Comparison of ENCODE assay signal across 9 mouse cellular contexts in genomic region chr10:85968157-85968634, GRCm38 (mm10). TPM values are rescaled to one million over a fixed set of nuclear protein-coding genes. Genes with fewer than 3 reads are reported as not detected.
DNase-seq lines count a peak whose midpoint lies in the region; ATAC-seq lines count a peak whose summit lies in the region.
"Had no signal": no experiment of that assay in that cellular context is flagged by ENCODE, and none has a peak within 500 bp of the region (broad histone marks: within the 10 kb centered on the region; RNA-seq: fewer than 3 reads in every experiment).

No protein-coding gene starts in this region.

- H3K27ac ChIP-seq in forebrain, embryonic 16.5 days (ENCODE audit: low read length): no peak overlapping the region
- no peak overlapping the region for H3K27ac ChIP-seq in hindbrain, embryonic 14.5 days
- H3K27ac ChIP-seq: liver, embryonic 15.5 days had no signal

- H3K9ac ChIP-seq in forebrain, embryonic 16.5 days (replicated peaks; ENCODE audit: low read depth, low read length): no peak overlapping the region
- H3K9ac ChIP-seq in hindbrain, embryonic 14.5 days: no peak overlapping the region
- H3K9ac ChIP-seq: liver, embryonic 15.5 days had no signal

- H3K9me3 ChIP-seq in forebrain, embryonic 16.5 days (ENCODE audit: control insufficient read depth, low read length): no peaks in the 10 kb centered on the region
- H3K9me3 ChIP-seq in hindbrain, embryonic 14.5 days (ENCODE audit: control insufficient read depth, low read length): no peaks in the 10 kb centered on the region
- H3K9me3 ChIP-seq: liver, embryonic 15.5 days had no signal

- no peak overlapping the region for H3K4me3 ChIP-seq in forebrain, embryonic 16.5 days (replicated peaks; ENCODE audit: low read length)
- no peak overlapping the region for H3K4me3 ChIP-seq in hindbrain, embryonic 14.5 days (replicated peaks; ENCODE audit: low read length)
- H3K4me3 ChIP-seq: liver, embryonic 15.5 days had no signal

- WGBS in forebrain, embryonic 16.5 days: 13% methylated on average over 7 of the region's 7 CpGs
- 15% methylated on average over 7 of the region's 7 CpGs for WGBS in hindbrain, embryonic 14.5 days

- no peaks in the 10 kb centered on the region for H3K4me1 ChIP-seq in forebrain, embryonic 16.5 days (replicated peaks; ENCODE audit: control insufficient read depth, insufficient read depth, low read length)
- no peaks in the 10 kb centered on the region for H3K4me1 ChIP-seq in hindbrain, embryonic 14.5 days (replicated peaks; ENCODE audit: control insufficient read depth, insufficient read depth, low read length)
- H3K4me1 ChIP-seq: liver, embryonic 15.5 days had no signal

- no peaks in the 10 kb centered on the region for H3K36me3 ChIP-seq in forebrain, embryonic 16.5 days (ENCODE audit: control insufficient read depth, insufficient read depth)
- H3K36me3 ChIP-seq in hindbrain, embryonic 14.5 days (replicated peaks; ENCODE audit: control insufficient read depth, insufficient read depth): no peaks in the 10 kb centered on the region
- H3K36me3 ChIP-seq: liver, embryonic 15.5 days had no signal

- H3K4me2 ChIP-seq in forebrain, embryonic 16.5 days (ENCODE audit: low read length): no peak overlapping the region
- H3K4me2 ChIP-seq in hindbrain, embryonic 14.5 days (replicated peaks): no peak overlapping the region
- H3K4me2 ChIP-seq: liver, embryonic 15.5 days had no signal

- no peaks in the 10 kb centered on the region; the same call in 1 of the 2 replicates for H3K27me3 ChIP-seq in forebrain, embryonic 16.5 days (replicated peaks; ENCODE audit: control insufficient read depth, insufficient read depth, low read length)
- H3K27me3 ChIP-seq in hindbrain, embryonic 14.5 days (ENCODE audit: control insufficient read depth, insufficient read depth, low read length): no peaks in the 10 kb centered on the region

- ATAC-seq in forebrain, embryonic 16.5 days: peak; percentile 68
- ATAC-seq in hindbrain, embryonic 14.5 days (ENCODE audit: low FRiP score): peak; percentile 57; the same call in 1 of the 2 replicates

- peak; percentile 89 for DNase-seq in NIH3T3 (ENCODE audit: low read depth)
- peak; percentile 54 for DNase-seq in cerebellum, adult 11-12 months
- DNase-seq in hindbrain, embryonic 14.5 days (ENCODE audit: low spot score): peak; percentile 90
- peak; percentile 93 for DNase-seq in layer of hippocampus, postnatal 10 days (ENCODE audit: low spot score in 2 of 2)
- DNase-seq in lung, postnatal 25 days (ENCODE audit: low spot score): peak; percentile 67
- peak; percentile 59 for DNase-seq in retina, postnatal 7 days (ENCODE audit: low read depth, low spot score)
- DNase-seq in thymus, postnatal 4 days: peak; percentile 84

RNA-seq across cellular contexts. Expression of gene Rtcb, which starts 10.6 kb away (rescaled TPM):
- 201 and 202 TPM in 2 replicates for polyA plus RNA-seq in forebrain, embryonic 16.5 days (2015; fragmentation: Nextera tagmentation; extraction: Ambion mirVana)
- 154 and 160 TPM in 2 replicates for polyA plus RNA-seq in hindbrain, embryonic 14.5 days (2014; fragmentation: Nextera tagmentation; extraction: Ambion mirVana)
- 100 to 1,000 TPM; 109 to 117 TPM for total RNA-seq in layer of hippocampus, postnatal 10 days (2021)

RNA-seq across cellular contexts. Expression of gene Ascl4, which starts 40.7 kb away (rescaled TPM):
- polyA plus RNA-seq in forebrain, embryonic 16.5 days (2015; fragmentation: Nextera tagmentation; extraction: Ambion mirVana): 0.27 and 0.43 TPM in 2 replicates
- 0.17 and 0.39 TPM in 2 replicates for polyA plus RNA-seq in hindbrain, embryonic 14.5 days (2014; fragmentation: Nextera tagmentation; extraction: Ambion mirVana)
- total RNA-seq in layer of hippocampus, postnatal 10 days (2021): under 1 TPM; 0.54 to 0.82 TPM
- polyA plus RNA-seq: liver, embryonic 15.5 days had no signal

RNA-seq across cellular contexts. Expression of gene Bpifc, which starts 43.5 kb away (rescaled TPM):
- polyA plus RNA-seq in forebrain, embryonic 16.5 days (2015; fragmentation: Nextera tagmentation; extraction: Ambion mirVana): not detected in 2 replicates
- not detected in 2 replicates for polyA plus RNA-seq in hindbrain, embryonic 14.5 days (2014; fragmentation: Nextera tagmentation; extraction: Ambion mirVana)
- total RNA-seq in layer of hippocampus, postnatal 10 days (2021): not detected

RNA-seq across cellular contexts. Expression of gene Prdm4, which starts 51.3 kb away (rescaled TPM):
- 20.8 and 24.0 TPM in 2 replicates for polyA plus RNA-seq in forebrain, embryonic 16.5 days (2015; fragmentation: Nextera tagmentation; extraction: Ambion mirVana)
- polyA plus RNA-seq in hindbrain, embryonic 14.5 days (2014; fragmentation: Nextera tagmentation; extraction: Ambion mirVana): 31.0 and 39.1 TPM in 2 replicates
- 10 to 100 TPM; 30.4 to 34.3 TPM for total RNA-seq in layer of hippocampus, postnatal 10 days (2021)

RNA-seq across cellular contexts. Expression of gene Fbxo7, which starts 53.6 kb away (rescaled TPM):
- polyA plus RNA-seq in forebrain, embryonic 16.5 days (2015; fragmentation: Nextera tagmentation; extraction: Ambion mirVana): 14.9 and 16.2 TPM in 2 replicates
- 22.3 and 24.7 TPM in 2 replicates for polyA plus RNA-seq in hindbrain, embryonic 14.5 days (2014; fragmentation: Nextera tagmentation; extraction: Ambion mirVana)
- total RNA-seq in layer of hippocampus, postnatal 10 days (2021): 10 to 100 TPM; 24.5 to 26.2 TPM
